Mouse (Mus musculus): ENCODE data around the gene Megf11.

DNA sequence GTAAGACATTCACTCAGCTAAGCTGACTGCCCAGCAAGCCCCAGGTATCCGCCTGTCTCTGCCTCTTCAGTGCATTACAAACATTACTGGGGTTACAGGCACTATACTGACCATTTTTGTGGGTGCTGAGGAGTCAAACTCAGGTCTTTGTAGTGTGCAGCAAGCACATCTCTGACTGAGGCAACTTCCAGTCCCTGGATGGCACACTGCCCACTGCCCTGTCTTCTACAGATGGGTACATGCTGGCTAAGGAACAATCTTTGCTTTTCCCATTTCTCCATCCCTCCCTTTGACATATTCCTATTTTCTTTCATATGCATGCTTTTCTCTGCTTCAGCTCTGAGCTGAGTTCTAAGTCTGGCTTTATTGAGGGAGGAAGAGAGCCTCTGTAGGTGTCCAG is 38.5 kb downstream of the Megf11 start:
- TF ChIP-seq POLR2A (IDR thresholded peaks at IDR 0.05; ENCODE audit: insufficient read length, low read depth) (no peak), CEBPB (IDR thresholded peaks at IDR 0.05; ENCODE audit: insufficient read depth, poor library complexity, severe bottlenecking) (no peak), MAX (IDR thresholded peaks at IDR 0.05; ENCODE audit: low read depth) (no peak), USF1 (IDR thresholded peaks at IDR 0.05; ENCODE audit: low read depth) (no peak), MYOG (IDR thresholded peaks at IDR 0.05; ENCODE audit: control insufficient read depth in 1 of 3, insufficient read depth in 1 of 3, insufficient read length in 2 of 3, low read depth in 2 of 3) (no peak), POLR2AphosphoS2 (IDR thresholded peaks at IDR 0.05; ENCODE audit: insufficient read length, low read depth) (no peak), E2F4 (IDR thresholded peaks at IDR 0.05; ENCODE audit: insufficient read depth) (no peak), MYOD1 (IDR thresholded peaks at IDR 0.05; ENCODE audit: control insufficient read depth in 1 of 3, insufficient read length in 2 of 3, low read depth in 2 of 3) (no peak), TCF12 (IDR thresholded peaks at IDR 0.05; ENCODE audit: insufficient read depth, poor library complexity, severe bottlenecking) (no peak), SRF (IDR thresholded peaks at IDR 0.05; ENCODE audit: control insufficient read depth, insufficient read length, low read depth) (no peak), TCF3 (IDR thresholded peaks at IDR 0.05; ENCODE audit: insufficient read length, low read depth) (no peak), REST (IDR thresholded peaks at IDR 0.05; ENCODE audit: insufficient read depth, insufficient read length) (no peak)

Data from myocyte (in vitro differentiated cells).